Mouse (Mus musculus): ENCODE measurements around the gene Arl1. TPM values are rescaled to one million over a fixed set of nuclear protein-coding genes. Genes with fewer than 3 reads are reported as not detected.

Arl1 gene
- 69.5 TPM for polyA plus RNA-seq (2012; fragmentation: generic; extraction: Trizol)

DNA sequence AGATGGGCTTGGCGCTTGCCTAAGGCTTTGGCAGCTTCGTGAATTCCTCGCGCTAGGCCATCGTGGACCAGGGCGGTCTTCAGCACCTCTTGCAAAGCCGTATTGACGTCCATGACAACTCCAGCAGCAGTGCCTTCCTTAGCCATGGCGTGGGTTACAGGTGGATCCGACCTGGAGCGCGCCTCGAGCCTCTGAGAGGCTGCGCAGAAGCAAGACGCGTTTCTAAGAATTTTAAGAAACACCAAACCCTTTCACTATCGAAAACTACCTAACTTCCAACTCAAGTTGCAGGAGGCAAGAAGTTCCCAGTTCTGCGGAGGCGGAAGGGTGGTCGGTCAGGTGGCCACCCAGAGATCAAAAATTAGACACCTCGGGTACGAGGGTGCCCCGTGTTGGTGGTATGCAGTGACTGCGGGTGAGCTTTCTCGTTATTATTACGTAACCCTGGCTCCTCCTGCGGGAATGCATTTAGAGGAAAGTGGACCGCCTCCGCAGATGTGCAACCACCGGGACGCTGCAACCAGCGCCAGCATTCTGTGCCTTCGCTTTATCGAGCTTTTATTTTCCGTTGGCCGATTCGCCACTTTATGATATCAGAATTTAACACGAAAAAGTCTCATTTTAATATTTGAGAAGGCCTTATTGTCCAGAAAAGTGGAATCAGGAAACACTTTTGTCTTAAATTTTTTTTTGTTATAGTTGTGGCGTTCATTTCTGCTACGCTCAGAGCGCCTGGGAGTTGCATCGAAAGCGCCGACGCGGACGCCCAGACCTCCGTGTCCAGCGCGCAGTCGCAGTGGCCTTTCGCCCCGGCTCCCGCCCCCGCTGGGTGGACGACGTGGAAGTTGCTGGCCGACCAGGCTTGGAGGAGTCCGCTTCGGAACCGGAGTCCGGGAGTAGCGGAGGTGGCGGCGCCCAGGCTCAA lies at the start of gene Arl1:
Gene Arl1 (plus strand): TSS at position 288 of the 925 bp plus-strand sequence.
- peak within 1 kb of the TSS; percentile 89 for H3K4me2 ChIP-seq (ENCODE audit: low read depth)
- peaks cover 44% of the 10 kb centered on the region for H3K79me2 ChIP-seq (ENCODE audit: control insufficient read depth, insufficient read depth)
- H3K4me3 ChIP-seq = peak within 1 kb of the TSS; percentile 88
- peak; percentile 85 for TF ChIP-seq CEBPB (IDR thresholded peaks at IDR 0.05; ENCODE audit: insufficient read depth, poor library complexity, severe bottlenecking)
- no peak for TF ChIP-seq MYOG (IDR thresholded peaks at IDR 0.05; ENCODE audit: control insufficient read depth in 1 of 3, insufficient read depth in 1 of 3, insufficient read length in 2 of 3, low read depth in 2 of 3)
- TF ChIP-seq E2F4 (IDR thresholded peaks at IDR 0.05; ENCODE audit: insufficient read depth) = peak; percentile 23
- TF ChIP-seq POLR2A (IDR thresholded peaks at IDR 0.05; ENCODE audit: insufficient read length, low read depth) = peak; percentile 68
- TF ChIP-seq POLR2AphosphoS2 (IDR thresholded peaks at IDR 0.05; ENCODE audit: insufficient read length, low read depth) = peak; percentile 79
- TF ChIP-seq SRF (IDR thresholded peaks at IDR 0.05; ENCODE audit: control insufficient read depth, insufficient read length, low read depth) = no peak
- no peak for TF ChIP-seq TCF3 (IDR thresholded peaks at IDR 0.05; ENCODE audit: insufficient read length, low read depth)
- H3K36me3 ChIP-seq (ENCODE audit: control insufficient read depth, insufficient read depth) = peaks cover 4% of the 10 kb centered on the region
- peak within 1 kb of the TSS; percentile 37 for H3ac ChIP-seq (ENCODE audit: control insufficient read depth, insufficient read length)
- no peaks in the 10 kb centered on the region for H3K27me3 ChIP-seq (ENCODE audit: control insufficient read depth, insufficient read depth, insufficient read length)

GRCm38 (mm10) chr10:88682904-88683563 lies 47.6 kb upstream of the Arl1 start:
- Histone ChIP-seq H3K4me3 (no peak overlapping the region), H3K4me2 (ENCODE audit: low read depth) (no peak overlapping the region), H3K79me2 (ENCODE audit: control insufficient read depth, insufficient read depth) (no peaks in the 10 kb centered on the region), H3ac (ENCODE audit: control insufficient read depth, insufficient read length) (no peak overlapping the region), H3K27me3 (ENCODE audit: control insufficient read depth, insufficient read depth, insufficient read length) (no peaks in the 10 kb centered on the region), H3K36me3 (ENCODE audit: control insufficient read depth, insufficient read depth) (no peaks in the 10 kb centered on the region)
- TF ChIP-seq E2F4 (IDR thresholded peaks at IDR 0.05; ENCODE audit: insufficient read depth) (no peak), TCF12 (IDR thresholded peaks at IDR 0.05; ENCODE audit: insufficient read depth, poor library complexity, severe bottlenecking) (no peak), REST (IDR thresholded peaks at IDR 0.05; ENCODE audit: insufficient read depth, insufficient read length) (no peak), USF1 (IDR thresholded peaks at IDR 0.05; ENCODE audit: low read depth) (no peak), SRF (IDR thresholded peaks at IDR 0.05; ENCODE audit: control insufficient read depth, insufficient read length, low read depth) (no peak), CEBPB (IDR thresholded peaks at IDR 0.05; ENCODE audit: insufficient read depth, poor library complexity, severe bottlenecking) (no peak)

GRCm38 (mm10) chr10:88684925-88685324 lies 45.7 kb upstream of the Arl1 start, which contains the start of gene Spic:
Spic (minus strand) TSS chr10:88685015.
- Histone ChIP-seq H3K36me3 (ENCODE audit: control insufficient read depth, insufficient read depth) (no peaks in the 10 kb centered on the region), H3K4me3 (no peak within 1 kb of the TSS)
- TF ChIP-seq POLR2AphosphoS2 (IDR thresholded peaks at IDR 0.05; ENCODE audit: insufficient read length, low read depth) (no peak), TCF12 (IDR thresholded peaks at IDR 0.05; ENCODE audit: insufficient read depth, poor library complexity, severe bottlenecking) (no peak), SRF (IDR thresholded peaks at IDR 0.05; ENCODE audit: control insufficient read depth, insufficient read length, low read depth) (no peak), MYOD1 (IDR thresholded peaks at IDR 0.05; ENCODE audit: control insufficient read depth in 1 of 3, insufficient read length in 2 of 3, low read depth in 2 of 3) (no peak), REST (IDR thresholded peaks at IDR 0.05; ENCODE audit: insufficient read depth, insufficient read length) (no peak), CEBPB (IDR thresholded peaks at IDR 0.05; ENCODE audit: insufficient read depth, poor library complexity, severe bottlenecking) (no peak), TCF3 (IDR thresholded peaks at IDR 0.05; ENCODE audit: insufficient read length, low read depth) (no peak), MYOG (IDR thresholded peaks at IDR 0.05; ENCODE audit: control insufficient read depth in 1 of 3, insufficient read depth in 1 of 3, insufficient read length in 2 of 3, low read depth in 2 of 3) (no peak), USF1 (IDR thresholded peaks at IDR 0.05; ENCODE audit: low read depth) (no peak), POLR2A (IDR thresholded peaks at IDR 0.05; ENCODE audit: insufficient read length, low read depth) (no peak), MAX (IDR thresholded peaks at IDR 0.05; ENCODE audit: low read depth) (no peak), E2F4 (IDR thresholded peaks at IDR 0.05; ENCODE audit: insufficient read depth) (no peak)

GRCm38 (mm10) chr10:88700938-88701337 lies 29.7 kb upstream of the Arl1 start:
- H3ac ChIP-seq (ENCODE audit: control insufficient read depth, insufficient read length) = no peak overlapping the region
- H3K4me3 ChIP-seq = no peak overlapping the region
- no peaks in the 10 kb centered on the region for H3K27me3 ChIP-seq (ENCODE audit: control insufficient read depth, insufficient read depth, insufficient read length)
- H3K36me3 ChIP-seq (ENCODE audit: control insufficient read depth, insufficient read depth) = no peaks in the 10 kb centered on the region
- no peaks in the 10 kb centered on the region for H3K79me2 ChIP-seq (ENCODE audit: control insufficient read depth, insufficient read depth)
- TF ChIP-seq USF1 (IDR thresholded peaks at IDR 0.05; ENCODE audit: low read depth) = no peak
- TF ChIP-seq MYOG (IDR thresholded peaks at IDR 0.05; ENCODE audit: control insufficient read depth in 1 of 3, insufficient read depth in 1 of 3, insufficient read length in 2 of 3, low read depth in 2 of 3) = no peak
- TF ChIP-seq TCF12 (IDR thresholded peaks at IDR 0.05; ENCODE audit: insufficient read depth, poor library complexity, severe bottlenecking) = no peak
- no peak for TF ChIP-seq MYOD1 (IDR thresholded peaks at IDR 0.05; ENCODE audit: control insufficient read depth in 1 of 3, insufficient read length in 2 of 3, low read depth in 2 of 3)
- no peak for TF ChIP-seq E2F4 (IDR thresholded peaks at IDR 0.05; ENCODE audit: insufficient read depth)
- TF ChIP-seq MAX (IDR thresholded peaks at IDR 0.05; ENCODE audit: low read depth) = no peak
- no peak for TF ChIP-seq CEBPB (IDR thresholded peaks at IDR 0.05; ENCODE audit: insufficient read depth, poor library complexity, severe bottlenecking)
- TF ChIP-seq SRF (IDR thresholded peaks at IDR 0.05; ENCODE audit: control insufficient read depth, insufficient read length, low read depth) = no peak
- no peak for TF ChIP-seq TCF3 (IDR thresholded peaks at IDR 0.05; ENCODE audit: insufficient read length, low read depth)
- no peak for TF ChIP-seq POLR2AphosphoS2 (IDR thresholded peaks at IDR 0.05; ENCODE audit: insufficient read length, low read depth)
- no peak for TF ChIP-seq REST (IDR thresholded peaks at IDR 0.05; ENCODE audit: insufficient read depth, insufficient read length)
- TF ChIP-seq POLR2A (IDR thresholded peaks at IDR 0.05; ENCODE audit: insufficient read length, low read depth) = no peak
- no peak overlapping the region for H3K4me2 ChIP-seq (ENCODE audit: low read depth)

More at GRCm38 (mm10) chr10:88684925-88685324, 45.7 kb upstream of the Arl1 start, which contains the start of gene Spic:
- no peak within 1 kb of the TSS for H3ac ChIP-seq (ENCODE audit: control insufficient read depth, insufficient read length)
- no peak within 1 kb of the TSS for H3K4me2 ChIP-seq (ENCODE audit: low read depth)
- no peaks in the 10 kb centered on the region for H3K79me2 ChIP-seq (ENCODE audit: control insufficient read depth, insufficient read depth)
- H3K27me3 ChIP-seq (ENCODE audit: control insufficient read depth, insufficient read depth, insufficient read length) = no peaks in the 10 kb centered on the region

Data from myocyte (in vitro differentiated cells).